Mouse (Mus musculus): ENCODE results near the gene Pi4k2a.

DNA sequence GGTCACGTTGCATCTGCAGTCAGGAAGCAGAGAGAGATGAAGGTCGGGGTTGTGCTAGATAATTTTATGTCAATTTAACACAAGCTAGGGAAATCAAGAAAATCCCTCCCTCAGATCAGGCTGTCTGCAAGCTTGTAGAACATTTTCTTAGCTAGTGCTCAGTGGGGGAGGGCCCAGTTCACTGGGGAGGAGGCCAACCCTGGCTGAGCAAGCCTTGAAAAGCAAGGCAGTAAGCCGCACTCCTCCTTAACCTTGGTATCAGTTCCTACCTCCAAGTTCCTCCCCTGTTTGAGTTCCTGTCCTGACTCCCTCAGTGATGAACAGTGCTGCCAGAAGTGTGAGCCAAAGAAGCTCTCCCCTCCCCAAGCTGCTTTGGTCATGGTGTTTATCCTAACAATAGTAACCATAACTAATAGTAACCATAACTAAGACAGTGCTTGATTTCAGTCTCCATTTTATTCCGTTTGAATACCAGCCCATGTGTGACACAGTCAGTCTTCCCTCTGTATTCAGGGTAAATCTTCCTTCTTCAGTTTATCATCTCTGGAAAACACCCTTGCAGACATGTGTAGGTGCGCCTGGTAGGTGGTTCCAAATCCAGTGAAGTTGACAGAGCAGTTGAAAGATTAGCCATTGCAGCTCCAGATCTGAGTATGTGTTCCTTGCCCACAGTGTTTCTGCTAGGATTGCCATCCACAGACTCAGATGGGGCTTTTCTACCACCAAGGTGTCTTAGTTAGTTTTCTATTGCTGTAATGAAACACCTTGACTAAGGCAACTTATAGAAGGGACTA, 49.7 kb downstream of the Pi4k2a start:
- TF ChIP-seq CHD2 (IDR thresholded peaks at IDR 0.05; ENCODE audit: low read depth, low read length) (no peak), MAFK (IDR thresholded peaks at IDR 0.05; ENCODE audit: insufficient read depth, low read depth, low read length) (no peak), ZC3H11A (IDR thresholded peaks at IDR 0.05; ENCODE audit: borderline replicate concordance, low read depth, low read length) (no peak), HCFC1 (IDR thresholded peaks at IDR 0.05; ENCODE audit: borderline replicate concordance, insufficient read depth, low read length) (no peak)

Measured in ES-E14 (cell line).